Mouse (Mus musculus) liver, embryonic 14.5 days (tissue): ENCODE measurements around the gene Mif.

Experiments
- CTCF ChIP-seq: IDR thresholded peaks from 2 replicates; pipeline ENCODE4 v1.5.1; 2016; ENCODE audit warnings: antibody characterized with exemption, low read depth, control low read depth
- EP300 ChIP-seq: IDR thresholded peaks from 2 replicates; pipeline ENCODE4 v1.6.1; 2016; ENCODE audit warnings: antibody characterized with exemption, low read depth

- no peak for TF ChIP-seq CTCF
- TF ChIP-seq EP300 = no peak
Measured at GRCm38 (mm10) chr10:75830275-75830670, 29.8 kb downstream of the Mif start.
